Mouse (Mus musculus) liver, postnatal 0 days (tissue): ENCODE results near the gene Ryr3.

Experiments used
- CTCF ChIP-seq: sonication (generic); IDR thresholded peaks from 2 replicates; pipeline ENCODE4 v1.5.1; 2016; ENCODE audit warnings: antibody characterized with exemption, low read depth
- EP300 ChIP-seq: IDR thresholded peaks from 2 replicates; pipeline ENCODE4 v1.6.1; 2016; ENCODE audit warnings: antibody characterized with exemption, low read depth, mild to moderate bottlenecking

GRCm38 (mm10) chr2:112931776-112932175 is 285.1 kb downstream of the Ryr3 start:
- no peak for TF ChIP-seq EP300
- TF ChIP-seq CTCF: no peak
